Mouse (Mus musculus) liver, embryonic 15.5 days (tissue): ENCODE data around the gene Cacna2d2. TPM values are rescaled to one million over a fixed set of nuclear protein-coding genes. Genes with fewer than 3 reads are reported as not detected.

ENCODE experiments used
- ATAC-seq: fragments of 200-750 bp; cut with Nextera tagmentation; 2 replicates; pipeline ENCODE4 v1.8.0; 2017; ENCODE audit warnings: moderate number of reproducible peaks, mild to moderate bottlenecking, moderate library complexity; ENCODE audit not compliant: insufficient read depth
- H3K27ac ChIP-seq: fragments of 300-500 bp; sonication (generic); replicated peaks from 2 replicates; pipeline ENCODE4 v1.5.1; 2015; ENCODE audit warnings: mild to moderate bottlenecking, inconsistent platforms
- H3K27me3 ChIP-seq: fragments of 300-500 bp; sonication (generic); 2 replicates; pipeline ENCODE4 v1.6.1; 2015; ENCODE audit warnings: mild to moderate bottlenecking, inconsistent platforms
- H3K36me3 ChIP-seq: fragments of 300-500 bp; sonication (generic); replicated peaks from 2 replicates; pipeline ENCODE4 v1.6.1; 2015; ENCODE audit warnings: moderate library complexity, mild to moderate bottlenecking, inconsistent platforms
- H3K4me1 ChIP-seq: fragments of 300-500 bp; sonication (generic); replicated peaks from 2 replicates; pipeline ENCODE4 v1.6.1; 2015; ENCODE audit warnings: inconsistent platforms
- H3K4me2 ChIP-seq: fragments of 300-500 bp; sonication (generic); 2 replicates; pipeline ENCODE4 v1.6.1; 2015; ENCODE audit warnings: moderate library complexity, mild to moderate bottlenecking, inconsistent platforms
- H3K4me3 ChIP-seq: fragments of 300-500 bp; sonication (generic); replicated peaks from 2 replicates; pipeline ENCODE4 v1.5.1; 2015; ENCODE audit warnings: mild to moderate bottlenecking, inconsistent platforms
- H3K9ac ChIP-seq: fragments of 300-500 bp; sonication (generic); 2 replicates; pipeline ENCODE4 v1.6.1; 2015; ENCODE audit warnings: moderate library complexity, mild to moderate bottlenecking, inconsistent platforms
- H3K9me3 ChIP-seq: fragments of 300-500 bp; sonication (generic); replicated peaks from 2 replicates; pipeline ENCODE4 v1.6.1; 2016; ENCODE audit warnings: inconsistent platforms
- WGBS: fragments of 180-500 bp; shearing (Covaris S2); methylation state at CpG from one replicate; pipeline ENCODE4 v1.1.7; 2015; ENCODE audit warnings: mixed read lengths; ENCODE audit not compliant: insufficient replicate concordance; 5-methylcytosine and 5-hydroxymethylcytosine counted together
- polyA plus RNA-seq: library from polyadenylated mRNA; unstranded; fragments of >200 nt; fragmentation: Nextera tagmentation; extraction: Ambion mirVana; gene quantifications from 2 replicates; pipeline ENCODE4 v1.2.1, GENCODE M21; 2015

Cacna2d2 gene
- polyA plus RNA-seq, 1 experiment from 2014 or later, result 0.02 TPM

DNA sequence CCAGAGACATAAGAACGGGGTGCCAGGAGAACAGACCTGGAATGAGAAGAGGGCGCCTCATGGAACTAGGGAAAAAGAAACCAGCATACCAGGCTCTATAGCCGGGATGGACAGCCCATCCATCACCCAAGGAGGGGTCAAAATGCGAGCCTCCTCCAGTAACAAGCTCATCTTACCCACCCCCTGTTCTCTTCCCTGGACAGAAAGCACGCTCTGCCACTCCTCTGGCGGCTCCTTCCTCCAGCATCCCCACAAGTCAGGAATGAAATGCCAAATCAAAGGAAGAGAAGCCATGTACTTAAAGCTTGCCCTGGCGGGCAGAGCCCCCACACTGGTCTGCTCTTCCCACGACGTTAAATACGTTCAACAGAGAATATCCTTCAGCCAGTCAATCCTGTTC is 141.6 kb downstream of the Cacna2d2 start:
- 42% methylated on average over 10 of the region's 10 CpGs for WGBS
- no peak for ATAC-seq
- H3K27ac ChIP-seq, result peak overlapping the region; percentile 29; the same call in 1 of the 2 replicates

DNA sequence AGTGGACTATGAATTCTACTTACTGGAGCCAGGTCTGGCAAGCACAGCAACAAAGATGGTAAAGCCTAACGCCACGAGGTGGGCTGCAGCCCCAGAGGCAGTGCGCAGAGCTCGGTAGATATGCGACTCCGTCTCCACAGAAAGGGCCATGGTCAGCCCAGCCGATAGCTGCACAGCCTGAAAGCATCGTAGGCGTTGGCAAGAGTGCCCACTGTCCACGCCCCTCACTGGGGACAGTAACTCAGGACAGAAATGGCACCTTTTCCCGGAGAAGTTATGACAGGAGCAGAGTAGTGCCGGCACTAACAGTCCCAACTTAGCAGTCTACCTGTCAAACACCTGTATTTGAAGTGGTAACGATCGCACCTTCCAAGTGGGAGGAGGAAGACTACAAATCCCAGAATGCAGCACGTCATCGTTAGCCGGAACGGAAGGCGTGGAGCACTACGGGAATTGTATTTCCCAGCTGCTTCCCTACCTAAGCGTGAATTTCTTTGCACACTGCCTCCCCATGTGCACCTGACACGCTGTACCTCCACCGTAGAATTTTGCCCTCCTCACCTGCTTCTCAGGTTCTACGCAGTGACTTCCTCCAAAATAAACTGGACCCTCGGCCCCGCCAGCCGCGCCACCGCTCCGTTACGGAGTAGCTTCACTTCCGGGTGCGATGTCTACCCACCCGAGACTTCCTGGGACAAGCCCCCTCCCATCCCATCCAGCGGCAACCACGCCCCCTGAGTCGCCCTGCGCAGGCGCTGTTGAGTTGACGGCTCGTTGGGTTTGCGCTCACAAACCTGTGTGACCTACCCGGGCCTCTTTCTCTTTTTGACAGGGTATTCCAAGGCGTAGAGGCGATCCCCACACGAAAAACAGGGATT is 142.3 kb downstream of the Cacna2d2 start, which contains the start of the genes Cyb561d2 and Nprl2:
Cyb561d2 (minus strand) TSS at position 720 of the 878 bp plus-strand sequence.
Nprl2 (plus strand) TSS at position 753 of the 878 bp plus-strand sequence.
- peaks cover 53% of the 10 kb centered on the region for H3K36me3 ChIP-seq
- peak within 1 kb of the TSS; percentile 81 for H3K4me3 ChIP-seq
- H3K27ac ChIP-seq, result peak within 1 kb of the TSS; percentile 86
- H3K9me3 ChIP-seq, result no peaks in the 10 kb centered on the region
- peak within 1 kb of the TSS; percentile 93 for H3K4me2 ChIP-seq
- ATAC-seq, result peak; percentile 79
- peaks cover 51% of the 10 kb centered on the region for H3K4me1 ChIP-seq
- H3K9ac ChIP-seq, result peak within 1 kb of the TSS; percentile 65
- no peaks in the 10 kb centered on the region for H3K27me3 ChIP-seq
- under 1% methylated on average over 46 of the region's 46 CpGs for WGBS

More for the DNA sequence above, 141.6 kb downstream of the Cacna2d2 start:
- H3K9me3 ChIP-seq, result no peaks in the 10 kb centered on the region
- H3K4me1 ChIP-seq, result peaks cover 51% of the 10 kb centered on the region
- peaks cover 56% of the 10 kb centered on the region for H3K36me3 ChIP-seq
- peak overlapping the region; percentile 65; the same call in 1 of the 2 replicates for H3K9ac ChIP-seq
- peak overlapping the region; percentile 81 for H3K4me3 ChIP-seq
- no peaks in the 10 kb centered on the region for H3K27me3 ChIP-seq
- peak overlapping the region; percentile 93 for H3K4me2 ChIP-seq

DNA sequence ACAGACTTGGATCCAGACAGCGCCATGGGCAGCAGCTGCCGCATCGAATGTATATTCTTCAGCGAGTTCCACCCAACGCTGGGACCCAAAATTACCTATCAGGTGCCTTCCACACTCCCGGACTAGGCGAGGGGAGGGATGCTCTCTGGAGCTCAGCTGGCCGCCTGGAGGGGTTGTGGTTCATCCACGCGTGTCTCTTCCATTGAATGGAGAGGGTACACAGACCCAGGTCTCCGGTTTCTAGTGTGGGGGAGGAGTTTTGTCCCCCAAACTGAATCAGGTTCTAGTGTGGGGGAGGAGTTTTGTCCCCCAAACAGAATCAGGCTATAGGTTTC is 142.9 kb downstream of the Cacna2d2 start:
- WGBS, result under 1% methylated on average over 11 of the region's 11 CpGs
- Histone ChIP-seq H3K4me1 (peaks cover 51% of the 10 kb centered on the region), H3K27ac (peak overlapping the region; percentile 86)

DNA sequence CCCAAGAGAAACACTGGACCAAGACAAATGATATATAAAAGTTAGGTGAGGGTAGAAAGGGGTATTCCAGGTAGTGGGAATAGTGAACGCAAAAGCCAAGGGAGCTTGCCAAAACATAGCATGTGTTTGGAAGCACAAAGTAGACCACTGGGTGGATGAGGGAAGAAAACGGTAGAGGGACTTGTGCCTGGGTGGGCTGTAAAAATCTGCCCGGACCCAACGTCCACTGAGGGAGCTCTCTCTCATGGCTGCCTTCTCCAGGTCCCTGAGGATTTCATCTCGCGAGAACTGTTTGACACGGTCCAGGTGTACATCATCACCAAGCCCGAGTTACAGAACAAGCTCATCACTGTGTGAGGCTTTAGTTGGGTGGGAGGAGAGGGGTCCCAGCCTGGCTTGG is 143.3 kb downstream of the Cacna2d2 start:
- Histone ChIP-seq H3K4me3 (peak overlapping the region; percentile 81), H3K36me3 (peaks cover 43% of the 10 kb centered on the region), H3K4me1 (peaks cover 51% of the 10 kb centered on the region), H3K4me2 (peak overlapping the region; percentile 93), H3K9me3 (no peaks in the 10 kb centered on the region), H3K27me3 (no peaks in the 10 kb centered on the region; the same call in 1 of the 2 replicates), H3K9ac (peak overlapping the region; percentile 65), H3K27ac (peak overlapping the region; percentile 86; the same call in 1 of the 2 replicates)
- WGBS, result 48% methylated on average over 8 of the region's 8 CpGs
- ATAC-seq, result no peak

More for the DNA sequence above, 142.9 kb downstream of the Cacna2d2 start:
- peak; percentile 14; the same call in 1 of the 2 replicates for ATAC-seq
- Histone ChIP-seq H3K9ac (peak overlapping the region; percentile 65), H3K4me2 (peak overlapping the region; percentile 93), H3K36me3 (peaks cover 47% of the 10 kb centered on the region), H3K9me3 (no peaks in the 10 kb centered on the region), H3K27me3 (no peaks in the 10 kb centered on the region; the same call in 1 of the 2 replicates), H3K4me3 (peak overlapping the region; percentile 81)

DNA sequence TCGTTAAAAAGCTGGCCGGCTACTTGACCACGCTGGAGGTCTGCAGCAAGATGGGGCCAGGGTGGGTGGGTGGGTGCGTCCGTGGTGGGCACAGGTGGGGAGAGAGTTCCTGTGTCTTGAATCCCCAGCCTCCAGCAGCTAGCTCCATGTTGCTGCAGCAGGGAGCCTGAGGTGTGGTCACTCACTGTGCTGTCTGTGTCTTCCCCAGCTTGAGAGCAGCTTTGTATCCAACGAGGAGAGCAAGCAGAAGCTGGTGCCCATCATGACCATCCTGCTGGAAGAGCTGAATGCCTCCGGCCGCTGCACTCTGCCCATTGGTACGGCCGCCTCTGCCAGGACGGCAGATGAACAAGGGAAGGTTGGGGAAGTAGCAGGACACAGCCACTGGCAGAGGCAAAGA is 143.9 kb downstream of the Cacna2d2 start:
- WGBS, result 80% methylated on average over 11 of the region's 11 CpGs
- Histone ChIP-seq H3K27me3 (peaks cover 1% of the 10 kb centered on the region; the same call in 1 of the 2 replicates), H3K4me1 (peaks cover 55% of the 10 kb centered on the region), H3K27ac (no peak overlapping the region), H3K9ac (no peak overlapping the region), H3K4me3 (no peak overlapping the region), H3K36me3 (peaks cover 37% of the 10 kb centered on the region), H3K4me2 (peak overlapping the region; percentile 93; the same call in 1 of the 2 replicates), H3K9me3 (no peaks in the 10 kb centered on the region)
- ATAC-seq, result no peak

DNA sequence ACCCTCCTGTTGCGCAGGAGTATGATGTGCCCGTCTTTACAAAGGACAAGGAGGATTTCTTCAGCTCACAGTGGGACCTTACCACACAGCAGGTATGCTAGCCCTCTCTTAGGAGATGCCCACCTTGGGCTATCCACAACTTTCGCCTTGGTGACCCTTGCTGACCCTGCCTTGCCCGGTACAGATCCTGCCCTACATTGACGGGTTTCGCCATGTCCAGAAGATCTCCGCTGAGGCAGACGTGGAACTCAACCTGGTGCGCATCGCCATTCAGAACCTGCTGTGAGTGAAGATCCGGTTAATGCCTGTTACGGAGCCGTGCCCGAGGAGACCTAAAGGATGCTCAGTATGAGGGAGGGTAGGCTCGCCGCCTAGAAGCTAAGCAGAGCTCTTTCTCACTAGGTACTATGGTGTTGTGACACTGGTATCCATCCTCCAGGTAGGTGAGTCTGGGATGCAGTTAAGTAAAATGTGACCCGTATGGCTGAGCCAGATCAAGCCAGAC is 144.8 kb downstream of the Cacna2d2 start:
- peaks cover 55% of the 10 kb centered on the region for H3K4me1 ChIP-seq
- peaks cover 11% of the 10 kb centered on the region; the same call in 1 of the 2 replicates for H3K27me3 ChIP-seq
- peaks cover 28% of the 10 kb centered on the region for H3K36me3 ChIP-seq
- no peak overlapping the region for H3K4me2 ChIP-seq
- 86% methylated on average over 17 of the region's 17 CpGs for WGBS
- H3K4me3 ChIP-seq, result no peak overlapping the region
- no peak overlapping the region for H3K27ac ChIP-seq
- no peak overlapping the region for H3K9ac ChIP-seq
- ATAC-seq, result no peak
- no peaks in the 10 kb centered on the region for H3K9me3 ChIP-seq

DNA sequence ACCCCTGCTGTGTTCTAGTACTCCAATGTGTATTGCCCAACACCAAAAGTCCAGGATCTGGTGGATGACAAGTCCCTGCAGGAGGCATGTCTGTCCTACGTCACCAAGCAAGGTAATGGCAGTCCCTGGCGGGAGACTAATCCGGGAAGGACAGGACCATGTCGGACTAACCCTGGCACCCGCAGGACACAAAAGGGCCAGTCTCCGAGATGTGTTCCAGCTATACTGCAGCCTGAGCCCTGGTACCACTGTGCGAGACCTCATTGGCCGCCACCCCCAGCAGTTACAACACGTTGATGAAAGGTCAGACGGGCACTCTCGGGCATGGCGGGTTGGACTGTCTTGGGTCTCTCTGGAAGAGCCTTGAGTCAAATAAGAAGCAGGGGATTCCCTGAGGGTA is 145.3 kb downstream of the Cacna2d2 start:
- Histone ChIP-seq H3K27ac (no peak overlapping the region), H3K4me1 (peaks cover 55% of the 10 kb centered on the region), H3K9me3 (no peaks in the 10 kb centered on the region), H3K36me3 (peaks cover 23% of the 10 kb centered on the region), H3K9ac (no peak overlapping the region), H3K27me3 (peaks cover 16% of the 10 kb centered on the region), H3K4me3 (no peak overlapping the region), H3K4me2 (no peak overlapping the region)
- ATAC-seq, result no peak
- WGBS, result 89% methylated on average over 12 of the region's 12 CpGs

DNA sequence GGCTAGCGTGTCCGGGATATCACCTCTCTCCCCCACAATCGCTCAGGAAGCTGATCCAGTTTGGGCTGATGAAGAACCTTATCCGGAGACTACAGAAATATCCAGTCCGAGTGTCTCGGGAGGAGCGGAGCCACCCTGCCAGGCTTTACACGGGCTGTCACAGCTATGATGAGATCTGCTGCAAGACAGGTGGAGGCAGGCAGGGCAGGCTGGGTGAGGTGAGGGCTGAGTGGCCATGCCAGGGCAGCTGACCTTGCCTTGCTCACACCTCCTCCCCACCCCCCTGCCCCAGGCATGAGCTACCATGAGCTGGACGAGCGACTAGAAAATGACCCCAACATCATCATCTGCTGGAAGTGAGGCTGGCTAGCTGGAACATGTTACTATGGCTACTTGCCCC is 145.8 kb downstream of the Cacna2d2 start:
- Histone ChIP-seq H3K27me3 (peaks cover 20% of the 10 kb centered on the region), H3K9ac (no peak overlapping the region), H3K9me3 (no peaks in the 10 kb centered on the region), H3K4me3 (no peak overlapping the region), H3K36me3 (peaks cover 18% of the 10 kb centered on the region), H3K27ac (no peak overlapping the region), H3K4me1 (peaks cover 56% of the 10 kb centered on the region), H3K4me2 (no peak overlapping the region)
- ATAC-seq, result no peak
- WGBS, result 78% methylated on average over 10 of the region's 10 CpGs

DNA sequence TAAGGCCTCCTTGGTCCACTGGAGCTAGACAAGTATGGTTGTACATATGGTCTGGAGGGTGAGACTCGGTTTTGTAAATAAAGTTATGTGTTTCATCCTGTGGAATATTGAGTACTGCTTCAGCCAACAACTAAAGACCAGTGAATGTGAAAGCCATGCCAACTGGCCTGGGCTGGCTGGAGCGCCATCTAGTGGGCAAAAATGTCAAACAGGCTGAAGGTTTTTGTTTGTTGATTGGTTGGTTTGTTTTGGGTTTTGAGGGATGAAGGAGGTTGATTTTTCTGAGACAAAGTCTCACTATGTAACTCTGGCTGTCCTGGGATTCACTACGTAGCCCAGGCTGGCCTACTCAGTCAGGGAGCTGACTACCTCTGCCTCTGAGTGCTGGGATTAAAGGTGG is 146.2 kb downstream of the Cacna2d2 start:
- 4% methylated on average over 3 of the region's 3 CpGs for WGBS
- H3K4me1 ChIP-seq, result peaks cover 57% of the 10 kb centered on the region

DNA sequence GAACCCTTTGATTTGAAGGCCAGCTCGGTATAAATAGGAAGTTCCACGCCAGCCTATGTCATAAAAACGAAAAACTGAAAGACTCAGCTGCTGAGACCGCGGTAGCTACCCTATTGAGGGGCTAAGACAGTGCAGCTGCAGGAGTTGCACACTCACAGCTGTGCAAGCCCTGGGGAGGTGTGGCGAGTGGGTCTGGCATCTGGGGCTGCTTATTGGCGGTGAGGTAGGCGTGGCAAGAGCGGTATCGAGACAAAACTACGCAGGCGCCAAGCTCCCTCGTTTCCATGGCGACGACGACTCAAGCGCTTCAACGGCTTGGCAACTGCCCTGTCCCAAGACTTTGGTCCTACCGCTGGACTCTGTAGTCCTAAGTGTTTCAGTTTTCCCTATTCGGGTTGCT is 147.6 kb downstream of the Cacna2d2 start, which contains the start of gene Zmynd10:
Zmynd10 (plus strand) TSS at position 273 of the 400 bp plus-strand sequence.
- Histone ChIP-seq H3K4me1 (peaks cover 60% of the 10 kb centered on the region), H3K4me2 (peak within 1 kb of the TSS; percentile 51), H3K9ac (no peak within 1 kb of the TSS), H3K36me3 (peaks cover 17% of the 10 kb centered on the region), H3K4me3 (peak within 1 kb of the TSS; percentile 13; the same call in 1 of the 2 replicates), H3K27ac (peak within 1 kb of the TSS; percentile 15; the same call in 1 of the 2 replicates), H3K9me3 (no peaks in the 10 kb centered on the region), H3K27me3 (peaks cover 39% of the 10 kb centered on the region)
- 5% methylated on average over 20 of the region's 20 CpGs for WGBS
- ATAC-seq, result peak; percentile 51

More for the DNA sequence above, 146.2 kb downstream of the Cacna2d2 start:
- H3K4me2 ChIP-seq, result no peak overlapping the region
- H3K27me3 ChIP-seq, result peaks cover 24% of the 10 kb centered on the region
- peak overlapping the region; percentile 15; the same call in 1 of the 2 replicates for H3K27ac ChIP-seq
- H3K36me3 ChIP-seq, result peaks cover 17% of the 10 kb centered on the region
- no peak for ATAC-seq
- H3K9ac ChIP-seq, result no peak overlapping the region
- H3K9me3 ChIP-seq, result no peaks in the 10 kb centered on the region
- no peak overlapping the region for H3K4me3 ChIP-seq

DNA sequence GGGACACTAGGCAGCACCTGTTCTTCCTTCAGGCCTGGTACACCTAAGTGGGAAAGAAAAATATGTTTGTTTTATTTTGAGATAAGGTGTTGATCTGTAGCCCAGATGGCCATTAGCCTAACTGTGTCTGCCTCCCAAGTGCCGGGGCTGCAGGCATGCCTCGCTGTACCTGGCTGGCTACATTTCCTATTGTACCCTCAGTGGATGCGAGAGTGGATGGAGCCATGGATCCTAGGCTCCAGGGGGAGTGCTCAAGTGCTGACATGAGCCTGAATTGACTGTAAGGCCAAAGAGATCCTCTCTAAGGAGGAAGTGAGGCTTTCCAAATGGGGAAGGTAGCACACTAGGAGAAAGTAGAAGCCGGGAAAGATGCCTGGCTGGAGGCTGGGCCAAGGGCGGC is 148.5 kb downstream of the Cacna2d2 start:
- H3K9ac ChIP-seq, result no peak overlapping the region
- peaks cover 48% of the 10 kb centered on the region for H3K27me3 ChIP-seq
- H3K36me3 ChIP-seq, result peaks cover 17% of the 10 kb centered on the region
- ATAC-seq, result no peak
- H3K4me1 ChIP-seq, result peaks cover 61% of the 10 kb centered on the region
- H3K4me3 ChIP-seq, result no peak overlapping the region
- H3K4me2 ChIP-seq, result no peak overlapping the region
- WGBS, result 64% methylated on average over 5 of the region's 5 CpGs
- H3K9me3 ChIP-seq, result no peaks in the 10 kb centered on the region
- H3K27ac ChIP-seq, result no peak overlapping the region
